Mouse (Mus musculus) embryonic facial prominence, embryonic 10.5 days (tissue): ENCODE measurements around the gene Cenpu. TPM values are rescaled to one million over a fixed set of nuclear protein-coding genes. Genes with fewer than 3 reads are reported as not detected.

Experiments used
- DNase-seq: peaks from one replicate; pipeline ENCODE4 v3.0.0-alpha.2; 2017; ENCODE audit warnings: low spot score
- H3K27ac ChIP-seq: fragments of 300-500 bp; sonication (generic); replicated peaks from 2 replicates; pipeline ENCODE4 v1.5.1; 2016; ENCODE audit warnings: mild to moderate bottlenecking
- H3K27me3 ChIP-seq: fragments of 300-500 bp; sonication (generic); replicated peaks from 2 replicates; pipeline ENCODE4 v1.6.1; 2016; ENCODE audit warnings: low read depth, mild to moderate bottlenecking; ENCODE audit not compliant: poor library complexity, severe bottlenecking
- H3K36me3 ChIP-seq: fragments of 300-500 bp; sonication (generic); replicated peaks from 2 replicates; pipeline ENCODE4 v1.6.1; 2016; ENCODE audit warnings: mild to moderate bottlenecking, moderate library complexity
- H3K4me1 ChIP-seq: fragments of 300-500 bp; sonication (generic); 2 replicates; pipeline ENCODE4 v1.6.1; 2016
- H3K4me3 ChIP-seq: fragments of 300-500 bp; sonication (generic); 2 replicates; pipeline ENCODE4 v1.5.1; 2016; ENCODE audit warnings: mild to moderate bottlenecking, moderate library complexity
- H3K9me3 ChIP-seq: fragments of 300-500 bp; sonication (generic); 2 replicates; pipeline ENCODE4 v1.6.1; 2016; ENCODE audit warnings: mild to moderate bottlenecking
- WGBS: fragments of 180-500 bp; shearing (Covaris S2); methylation state at CpG from one replicate; pipeline ENCODE4 v1.1.7; 2016; 5-methylcytosine and 5-hydroxymethylcytosine counted together
- polyA plus RNA-seq: library from polyadenylated mRNA; unstranded; fragments of >200 nt; fragmentation: Nextera tagmentation; extraction: Ambion mirVana; gene quantifications from 2 replicates; pipeline ENCODE4 v1.2.1, GENCODE M21; 2016

Cenpu gene
- polyA plus RNA-seq, 1 experiment from 2014 or later: 30.7 TPM

- H3K4me1 ChIP-seq: peaks cover 21% of the 10 kb centered on the region
- no peak overlapping the region for H3K4me3 ChIP-seq
- 72% methylated on average over 4 of the region's 4 CpGs for WGBS
- no peak for DNase-seq
- H3K27me3 ChIP-seq: no peaks in the 10 kb centered on the region
- no peaks in the 10 kb centered on the region for H3K9me3 ChIP-seq
- H3K36me3 ChIP-seq: peaks cover 4% of the 10 kb centered on the region; the same call in 1 of the 2 replicates
- H3K27ac ChIP-seq: no peak overlapping the region; the same call in 1 of the 2 replicates
These were observed 61.1 kb downstream of the Cenpu start for GRCm38 (mm10) chr8:46612913-46613312.

GRCm38 (mm10) chr8:46613377-46613776 is 61.5 kb downstream of the Cenpu start:
- Histone ChIP-seq H3K27me3 (no peaks in the 10 kb centered on the region), H3K4me3 (no peak overlapping the region), H3K27ac (no peak overlapping the region), H3K9me3 (no peaks in the 10 kb centered on the region), H3K4me1 (peaks cover 26% of the 10 kb centered on the region), H3K36me3 (peaks cover 4% of the 10 kb centered on the region; the same call in 1 of the 2 replicates)
- 37% methylated on average over 4 of the region's 4 CpGs for WGBS
- DNase-seq: peak; percentile 43

- DNase-seq: no peak
- Histone ChIP-seq H3K27ac (no peak overlapping the region; the same call in 1 of the 2 replicates), H3K4me1 (peaks cover 38% of the 10 kb centered on the region), H3K27me3 (no peaks in the 10 kb centered on the region), H3K36me3 (no peaks in the 10 kb centered on the region), H3K4me3 (peak overlapping the region; percentile 80), H3K9me3 (no peaks in the 10 kb centered on the region)
- WGBS: 87% methylated on average over 8 of the region's 8 CpGs
These were observed 64.1 kb downstream of the Cenpu start for GRCm38 (mm10) chr8:46615936-46616335.

- peak; percentile 99 for DNase-seq
- Histone ChIP-seq H3K27me3 (no peaks in the 10 kb centered on the region), H3K4me3 (peak within 1 kb of the TSS; percentile 80), H3K4me1 (peaks cover 38% of the 10 kb centered on the region), H3K9me3 (no peaks in the 10 kb centered on the region), H3K27ac (peak within 1 kb of the TSS; percentile 96), H3K36me3 (0 out of 2 replicates have a peak, but pooled peaks cover 3% of the 10 kb centered on the region)
- under 1% methylated on average over 54 of the region's 54 CpGs for WGBS
These were observed 65.3 kb downstream of the Cenpu start, which contains the start of the genes Primpol and Casp3 for GRCm38 (mm10) chr8:46616879-46617689. Gene Primpol (minus strand): TSS chr8:46617212. Gene Casp3 (plus strand): TSS chr8:46617291.

- Histone ChIP-seq H3K27ac (peak overlapping the region; percentile 96), H3K9me3 (no peaks in the 10 kb centered on the region), H3K36me3 (peaks cover 10% of the 10 kb centered on the region; the same call in 1 of the 2 replicates), H3K4me1 (peaks cover 35% of the 10 kb centered on the region), H3K4me3 (peak overlapping the region; percentile 80), H3K27me3 (no peaks in the 10 kb centered on the region)
- DNase-seq: no peak
- WGBS: under 1% methylated on average over 38 of the region's 38 CpGs
These were observed 66.1 kb downstream of the Cenpu start for GRCm38 (mm10) chr8:46617690-46618620.

GRCm38 (mm10) chr8:46618639-46619320 is 67.0 kb downstream of the Cenpu start:
- DNase-seq: no peak
- Histone ChIP-seq H3K27ac (peak overlapping the region; percentile 96), H3K36me3 (peaks cover 12% of the 10 kb centered on the region), H3K4me1 (peaks cover 27% of the 10 kb centered on the region), H3K27me3 (no peaks in the 10 kb centered on the region), H3K9me3 (no peaks in the 10 kb centered on the region), H3K4me3 (peak overlapping the region; percentile 80)
- 4% methylated on average over 10 of the region's 10 CpGs for WGBS

GRCm38 (mm10) chr8:46622446-46623270 is 70.8 kb downstream of the Cenpu start:
- WGBS: 88% methylated on average over 9 of the region's 9 CpGs
- no peaks in the 10 kb centered on the region for H3K9me3 ChIP-seq

GRCm38 (mm10) chr8:46625166-46625565 is 73.3 kb downstream of the Cenpu start:
- Histone ChIP-seq H3K4me3 (no peak overlapping the region), H3K4me1 (peaks cover 9% of the 10 kb centered on the region)

More at GRCm38 (mm10) chr8:46622446-46623270, 70.8 kb downstream of the Cenpu start:
- Histone ChIP-seq H3K4me1 (peaks cover 23% of the 10 kb centered on the region), H3K4me3 (no peak overlapping the region), H3K27ac (no peak overlapping the region), H3K36me3 (peaks cover 26% of the 10 kb centered on the region), H3K27me3 (no peaks in the 10 kb centered on the region)
- no peak for DNase-seq

GRCm38 (mm10) chr8:46626642-46627041 is 74.8 kb downstream of the Cenpu start:
- H3K4me1 ChIP-seq: peaks cover 9% of the 10 kb centered on the region
- no peak for DNase-seq
- H3K4me3 ChIP-seq: no peak overlapping the region

More at GRCm38 (mm10) chr8:46625166-46625565, 73.3 kb downstream of the Cenpu start:
- Histone ChIP-seq H3K27me3 (no peaks in the 10 kb centered on the region), H3K9me3 (no peaks in the 10 kb centered on the region), H3K27ac (no peak overlapping the region), H3K36me3 (peaks cover 48% of the 10 kb centered on the region)
- WGBS: 75% methylated on average over 1 of the region's 1 CpGs
- DNase-seq: no peak

GRCm38 (mm10) chr8:46627881-46628280 is 76.1 kb downstream of the Cenpu start:
- WGBS: 69% methylated on average over 7 of the region's 7 CpGs
- H3K36me3 ChIP-seq: peaks cover 65% of the 10 kb centered on the region
- no peaks in the 10 kb centered on the region for H3K27me3 ChIP-seq
- H3K27ac ChIP-seq: no peak overlapping the region
- no peaks in the 10 kb centered on the region for H3K9me3 ChIP-seq
- no peak for DNase-seq
- no peak overlapping the region for H3K4me3 ChIP-seq
- H3K4me1 ChIP-seq: peaks cover 9% of the 10 kb centered on the region

More at GRCm38 (mm10) chr8:46626642-46627041, 74.8 kb downstream of the Cenpu start:
- Histone ChIP-seq H3K36me3 (peaks cover 63% of the 10 kb centered on the region), H3K27me3 (no peaks in the 10 kb centered on the region), H3K9me3 (no peaks in the 10 kb centered on the region), H3K27ac (no peak overlapping the region)
- WGBS: 94% methylated on average over 5 of the region's 5 CpGs

GRCm38 (mm10) chr8:46628645-46629044 is 76.8 kb downstream of the Cenpu start:
- WGBS: 97% methylated on average over 1 of the region's 1 CpGs
- no peak for DNase-seq
- Histone ChIP-seq H3K9me3 (no peaks in the 10 kb centered on the region), H3K4me3 (no peak overlapping the region), H3K36me3 (peaks cover 71% of the 10 kb centered on the region), H3K27me3 (no peaks in the 10 kb centered on the region), H3K4me1 (peaks cover 9% of the 10 kb centered on the region), H3K27ac (no peak overlapping the region)
